Mouse (Mus musculus) midbrain, embryonic 16.5 days (tissue): ENCODE results near the gene Amy2a3. TPM values are rescaled to one million over a fixed set of nuclear protein-coding genes. Genes with fewer than 3 reads are reported as not detected.
"Not testable (repeated sequence)": the region's sequence is repeated elsewhere in the genome, so short reads cannot be mapped to it uniquely, and the experiment has no call there.

ENCODE experiments used
- ATAC-seq: fragments of 200-750 bp; cut with Nextera tagmentation; 2 replicates; pipeline ENCODE4 v1.8.0; 2017; ENCODE audit warnings: moderate TSS enrichment
- H3K27ac ChIP-seq: fragments of 300-500 bp; sonication (generic); 2 replicates; pipeline ENCODE4 v1.5.1; 2014; ENCODE audit warnings: mild to moderate bottlenecking, low read length, mixed read lengths
- H3K27me3 ChIP-seq: fragments of 300-500 bp; sonication (generic); 2 replicates; pipeline ENCODE4 v1.6.1; 2014; ENCODE audit warnings: low read depth, low read length, mixed read lengths; ENCODE audit not compliant: control insufficient read depth, insufficient read depth
- H3K36me3 ChIP-seq: fragments of 300-500 bp; sonication (generic); 2 replicates; pipeline ENCODE4 v1.6.1; 2014; ENCODE audit warnings: mild to moderate bottlenecking, low read length, moderate library complexity, mixed read lengths; ENCODE audit not compliant: control insufficient read depth, insufficient read depth
- H3K4me1 ChIP-seq: fragments of 300-500 bp; sonication (generic); 2 replicates; pipeline ENCODE4 v1.6.1; 2014; ENCODE audit warnings: mild to moderate bottlenecking, low read length, mixed read lengths; ENCODE audit not compliant: control insufficient read depth, insufficient read depth
- H3K4me2 ChIP-seq: fragments of 300-500 bp; sonication (generic); 2 replicates; pipeline ENCODE4 v1.6.1; 2014; ENCODE audit warnings: mild to moderate bottlenecking, low read length, mixed read lengths
- H3K4me3 ChIP-seq: fragments of 300-500 bp; sonication (generic); 2 replicates; pipeline ENCODE4 v1.5.1; 2014; ENCODE audit warnings: low read depth, mild to moderate bottlenecking, low read length, moderate library complexity, mixed read lengths
- H3K9ac ChIP-seq: fragments of 300-500 bp; sonication (generic); 2 replicates; pipeline ENCODE4 v1.6.1; 2014; ENCODE audit warnings: low read depth, low read length, mixed read lengths
- H3K9me3 ChIP-seq: fragments of 300-500 bp; sonication (generic); replicated peaks from 2 replicates; pipeline ENCODE4 v1.6.1; 2014; ENCODE audit warnings: mild to moderate bottlenecking, low read length, mixed read lengths; ENCODE audit not compliant: control insufficient read depth, poor library complexity, severe bottlenecking
- WGBS: fragments of 180-500 bp; shearing (Covaris S2); extraction: QIAGEN DNeasy Blood & Tissue Kit; methylation state at CpG from one replicate; pipeline ENCODE4 v1.1.7; 2014; 5-methylcytosine and 5-hydroxymethylcytosine counted together
- polyA plus RNA-seq: library from polyadenylated mRNA; unstranded; fragments of >200 nt; fragmentation: Nextera tagmentation; extraction: Ambion mirVana; gene quantifications from 2 replicates; pipeline ENCODE4 v1.2.1, GENCODE M21; 2015

Amy2a3 gene
- not detected in 2 replicates for polyA plus RNA-seq

- no CpG with 5 or more reads among the region's 4 CpGs for WGBS
- not testable (repeated sequence) for H3K4me3 ChIP-seq, H3K9ac ChIP-seq, H3K9me3 ChIP-seq, H3K27ac ChIP-seq, ATAC-seq, H3K4me1 ChIP-seq, H3K4me2 ChIP-seq, H3K36me3 ChIP-seq, H3K27me3 ChIP-seq
Observed at GRCm38 (mm10) chr3:113323952-113324351, at the start of gene Amy2a3. Amy2a3 (minus strand) TSS chr3:113324052.

GRCm38 (mm10) chr3:113356558-113356957 is 32.7 kb upstream of the Amy2a3 start, which contains the start of gene Amy2a2:
Amy2a2 (minus strand) TSS chr3:113356658.
- not testable (repeated sequence) for ATAC-seq, H3K36me3 ChIP-seq, H3K27ac ChIP-seq, H3K27me3 ChIP-seq, H3K4me1 ChIP-seq, H3K9ac ChIP-seq, H3K9me3 ChIP-seq, H3K4me3 ChIP-seq, H3K4me2 ChIP-seq
- no CpG with 5 or more reads among the region's 4 CpGs for WGBS

- not testable (repeated sequence) for H3K4me3 ChIP-seq, H3K27me3 ChIP-seq, H3K36me3 ChIP-seq, H3K4me2 ChIP-seq, ATAC-seq, H3K27ac ChIP-seq, H3K9ac ChIP-seq, H3K4me1 ChIP-seq, H3K9me3 ChIP-seq
Observed at GRCm38 (mm10) chr3:113345484-113345883, 21.6 kb upstream of the Amy2a3 start.

GRCm38 (mm10) chr3:113312937-113313336 is 10.9 kb downstream of the Amy2a3 start:
- not testable (repeated sequence) for H3K27ac ChIP-seq, H3K27me3 ChIP-seq, H3K9ac ChIP-seq, H3K4me2 ChIP-seq, H3K4me3 ChIP-seq, H3K9me3 ChIP-seq, H3K4me1 ChIP-seq, ATAC-seq, H3K36me3 ChIP-seq
- no CpG with 5 or more reads among the region's 3 CpGs for WGBS

GRCm38 (mm10) chr3:113291349-113291748 is 32.5 kb downstream of the Amy2a3 start, which contains the start of gene Amy2a4:
Amy2a4 (minus strand) TSS chr3:113291449.
- H3K36me3 ChIP-seq, H3K4me2 ChIP-seq, H3K4me3 ChIP-seq, H3K9ac ChIP-seq, H3K4me1 ChIP-seq, H3K27me3 ChIP-seq, ATAC-seq, H3K9me3 ChIP-seq, H3K27ac ChIP-seq: not testable (repeated sequence)
- WGBS = no CpG with 5 or more reads among the region's 4 CpGs

- H3K27ac ChIP-seq, H3K27me3 ChIP-seq, H3K4me3 ChIP-seq, ATAC-seq, H3K4me1 ChIP-seq, H3K4me2 ChIP-seq, H3K9me3 ChIP-seq, H3K36me3 ChIP-seq, H3K9ac ChIP-seq: not testable (repeated sequence)
Observed at GRCm38 (mm10) chr3:113280285-113280684, 43.6 kb downstream of the Amy2a3 start.

GRCm38 (mm10) chr3:113279586-113279985 is 44.3 kb downstream of the Amy2a3 start:
- ATAC-seq, H3K36me3 ChIP-seq, H3K4me3 ChIP-seq, H3K4me1 ChIP-seq, H3K9me3 ChIP-seq, H3K27me3 ChIP-seq, H3K4me2 ChIP-seq, H3K27ac ChIP-seq, H3K9ac ChIP-seq: not testable (repeated sequence)

Other genes starting within 250 kb of the Amy2a3 start
- 0.16 TPM in 1 of 2 replicates, not detected in the other for gene Amy2a5, start 65.2 kb downstream of the Amy2a3 start, polyA plus RNA-seq
- not detected in 2 replicates for gene Amy2a4, start 32.6 kb downstream of the Amy2a3 start, polyA plus RNA-seq
- not detected in 2 replicates for gene Amy2a2, start 32.6 kb upstream of the Amy2a3 start, polyA plus RNA-seq
- 0.63 TPM in 1 of 2 replicates, not detected in the other for gene Amy2a1, start 208.4 kb upstream of the Amy2a3 start, polyA plus RNA-seq